Mouse (Mus musculus) intestine, embryonic 16.5 days (tissue): ENCODE measurements around the gene Serp2. TPM values are rescaled to one million over a fixed set of nuclear protein-coding genes. Genes with fewer than 3 reads are reported as not detected.
A peak's percentile ranks its signal among the peaks of the same experiment; 100 is the strongest.

ENCODE experiments used
- ATAC-seq: fragments of 200-750 bp; cut with Nextera tagmentation; 2 replicates; pipeline ENCODE4 v1.8.0; 2017; ENCODE audit warnings: moderate TSS enrichment, moderate library complexity
- H3K27ac ChIP-seq: fragments of 300-500 bp; sonication (generic); 2 replicates; pipeline ENCODE4 v1.5.1; 2014; ENCODE audit warnings: mild to moderate bottlenecking, low read length
- H3K27me3 ChIP-seq: fragments of 300-500 bp; sonication (generic); replicated peaks from 2 replicates; pipeline ENCODE4 v1.6.1; 2014; ENCODE audit warnings: low read length, control low read depth, mixed read lengths; ENCODE audit not compliant: control insufficient read depth, insufficient read depth
- H3K36me3 ChIP-seq: fragments of 300-500 bp; sonication (generic); 2 replicates; pipeline ENCODE4 v1.6.1; 2014; ENCODE audit warnings: low read length, control low read depth; ENCODE audit not compliant: control insufficient read depth, insufficient read depth
- H3K4me1 ChIP-seq: fragments of 300-500 bp; sonication (generic); 2 replicates; pipeline ENCODE4 v1.6.1; 2014; ENCODE audit warnings: low read length, control low read depth, mixed read lengths; ENCODE audit not compliant: control insufficient read depth, insufficient read depth
- H3K4me2 ChIP-seq: fragments of 300-500 bp; sonication (generic); 2 replicates; pipeline ENCODE4 v1.6.1; 2014; ENCODE audit warnings: low read depth, low read length, control low read depth
- H3K4me3 ChIP-seq: fragments of 300-500 bp; sonication (generic); 2 replicates; pipeline ENCODE4 v1.5.1; 2014; ENCODE audit warnings: mild to moderate bottlenecking, low read length
- H3K9ac ChIP-seq: fragments of 300-500 bp; sonication (generic); 2 replicates; pipeline ENCODE4 v1.6.1; 2014; ENCODE audit warnings: low read depth, low read length
- H3K9me3 ChIP-seq: fragments of 300-500 bp; sonication (generic); 2 replicates; pipeline ENCODE4 v1.6.1; 2016; ENCODE audit warnings: low read length, control low read depth; ENCODE audit not compliant: control insufficient read depth
- WGBS: fragments of 180-500 bp; shearing (Covaris S2); extraction: QIAGEN DNeasy Blood & Tissue Kit; methylation state at CpG from one replicate; pipeline ENCODE4 v1.1.7; 2014; 5-methylcytosine and 5-hydroxymethylcytosine counted together
- polyA plus RNA-seq: library from polyadenylated mRNA; unstranded; fragments of >200 nt; fragmentation: Nextera tagmentation; extraction: Ambion mirVana; gene quantifications from 2 replicates; pipeline ENCODE4 v1.2.1, GENCODE M21; 2015

Gene Serp2
- polyA plus RNA-seq, 1 experiment from 2014 or later = 8.2 TPM

DNA sequence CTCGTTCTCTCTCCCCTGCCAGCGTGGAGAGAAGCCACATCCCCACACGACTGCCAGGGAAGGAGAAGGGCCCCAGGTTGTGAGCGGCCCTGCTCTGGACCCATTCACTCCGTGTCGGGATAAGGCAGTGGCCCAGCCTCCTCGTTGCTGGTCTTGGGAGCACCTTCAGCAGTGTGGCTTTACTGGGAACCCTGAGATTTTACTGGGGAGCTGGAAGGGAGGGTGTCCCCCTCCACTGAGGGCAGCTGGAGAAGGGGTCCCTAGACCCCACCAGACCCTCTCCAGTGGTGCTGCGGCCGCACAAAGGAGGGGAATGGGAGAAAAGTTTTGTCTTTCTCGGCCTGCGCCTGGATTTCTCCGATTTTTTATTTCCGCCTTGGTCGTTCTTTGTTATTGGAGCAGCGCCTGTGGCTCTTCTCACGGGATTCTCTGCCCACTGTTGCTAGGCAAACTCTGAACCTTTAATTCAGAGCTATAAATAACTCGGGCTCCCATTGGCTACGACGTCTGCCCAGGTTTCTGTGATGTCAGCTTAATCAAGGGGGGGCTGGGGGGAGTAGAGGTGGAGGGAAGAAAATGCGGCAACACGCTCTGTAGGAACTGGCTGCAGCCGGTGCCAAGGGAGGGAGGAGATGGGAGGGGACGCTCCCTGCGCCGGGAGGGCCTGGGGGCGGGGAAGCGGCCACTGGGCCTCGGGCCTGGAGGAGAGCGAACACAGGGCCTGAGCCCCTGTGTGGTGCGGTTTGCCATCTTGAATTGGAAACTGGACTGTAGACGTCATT is 51.1 kb downstream of the Serp2 start:
- Histone ChIP-seq H3K4me2 (peak overlapping the region; percentile 94), H3K9ac (peak overlapping the region; percentile 97), H3K36me3 (peaks cover 6% of the 10 kb centered on the region), H3K9me3 (no peaks in the 10 kb centered on the region), H3K4me1 (peaks cover 15% of the 10 kb centered on the region), H3K4me3 (peak overlapping the region; percentile 78), H3K27ac (peak overlapping the region; percentile 100), H3K27me3 (no peaks in the 10 kb centered on the region)
- 0% methylated on average over 31 of the region's 31 CpGs for WGBS
- ATAC-seq = peak; percentile 85

DNA sequence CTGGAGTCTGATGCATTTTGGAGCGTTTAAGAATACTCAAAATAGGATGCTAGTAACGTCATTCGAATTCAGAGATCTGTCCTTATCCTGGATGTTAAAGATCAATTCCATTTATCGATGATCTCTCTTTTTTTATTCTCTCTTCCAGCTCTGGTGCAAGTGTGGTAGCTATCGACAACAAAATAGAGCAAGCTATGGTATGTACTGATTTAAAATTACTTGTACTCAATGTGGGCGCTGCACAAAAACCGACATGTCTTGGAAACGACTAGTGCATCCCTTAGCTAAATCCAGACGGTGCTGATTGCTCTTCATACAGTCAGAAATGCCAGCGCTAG is 51.6 kb downstream of the Serp2 start:
- Histone ChIP-seq H3K9me3 (no peaks in the 10 kb centered on the region), H3K4me3 (peak overlapping the region; percentile 78), H3K36me3 (peaks cover 6% of the 10 kb centered on the region), H3K9ac (peak overlapping the region; percentile 97), H3K27ac (peak overlapping the region; percentile 100), H3K4me1 (peaks cover 18% of the 10 kb centered on the region), H3K4me2 (peak overlapping the region; percentile 94), H3K27me3 (no peaks in the 10 kb centered on the region)
- no peak for ATAC-seq
- WGBS = 0% methylated on average over 10 of the region's 10 CpGs

DNA sequence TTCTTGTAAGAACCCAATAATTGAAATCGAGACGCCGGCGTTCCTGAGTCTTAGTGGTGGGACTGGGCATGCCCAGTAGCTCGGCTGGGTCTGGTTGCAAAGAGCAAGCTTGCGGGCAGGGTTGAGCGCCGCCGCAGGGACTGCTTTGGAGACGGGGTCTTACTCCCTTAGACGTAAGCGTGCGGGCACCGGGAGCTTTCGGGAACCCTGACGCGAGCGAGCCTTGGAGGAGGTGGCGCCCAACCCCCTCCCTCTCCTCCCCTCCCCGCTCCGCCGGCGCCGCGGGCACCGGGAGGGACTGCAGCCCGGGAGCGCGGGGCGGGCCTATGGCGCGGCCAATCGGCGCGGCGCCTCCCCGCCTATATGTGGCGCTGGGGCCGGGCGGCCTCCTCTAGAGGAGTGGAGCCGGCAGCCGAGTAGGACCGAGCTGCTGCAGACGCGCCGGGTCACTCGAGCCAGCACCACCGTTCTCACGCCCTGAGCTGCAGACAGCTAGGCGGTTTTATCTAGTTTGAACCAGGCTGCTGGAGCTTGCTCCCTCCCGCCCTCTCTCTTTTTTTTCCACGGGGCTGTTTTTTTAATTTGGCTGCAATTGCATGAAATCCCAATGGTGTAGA is 52.5 kb downstream of the Serp2 start:
- peak overlapping the region; percentile 100 for H3K27ac ChIP-seq
- WGBS = under 1% methylated on average over 47 of the region's 52 CpGs
- H3K9me3 ChIP-seq = no peaks in the 10 kb centered on the region

DNA sequence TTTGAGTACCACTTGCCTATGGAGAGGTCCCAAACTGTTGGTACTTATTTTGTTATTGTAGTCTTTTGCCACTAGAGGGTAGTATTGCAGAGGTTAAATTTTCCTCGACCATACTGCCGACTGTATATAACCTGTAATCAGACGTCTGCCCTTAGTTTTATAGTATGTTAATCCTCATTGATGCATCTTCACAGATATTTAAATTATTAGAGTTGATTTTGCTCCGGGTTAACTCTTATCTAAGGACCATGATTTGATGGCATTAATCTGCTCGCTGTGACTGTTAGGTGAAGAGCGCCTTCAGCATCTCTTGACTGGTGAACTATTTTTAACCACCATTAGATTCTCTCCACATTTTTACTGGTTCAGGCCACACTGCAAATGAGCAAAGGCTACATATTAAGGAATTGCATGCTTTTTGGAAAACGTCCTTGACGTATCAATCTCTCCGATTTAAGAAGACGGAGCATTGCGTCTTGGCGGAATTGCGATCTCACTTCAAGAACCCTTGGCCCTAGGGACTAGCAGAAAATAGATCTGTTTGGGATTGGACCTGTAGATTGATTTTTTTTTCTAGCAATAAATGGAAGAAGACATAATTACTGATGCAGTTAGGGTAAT is 53.3 kb downstream of the Serp2 start:
- H3K4me3 ChIP-seq = peak overlapping the region; percentile 78; the same call in 1 of the 2 replicates
- H3K4me1 ChIP-seq = peaks cover 18% of the 10 kb centered on the region
- peak overlapping the region; percentile 56 for H3K4me2 ChIP-seq
- no peaks in the 10 kb centered on the region for H3K9me3 ChIP-seq
- H3K27me3 ChIP-seq = no peaks in the 10 kb centered on the region
- 0 out of 2 replicates have a peak overlapping the region, but pooled peaks have one; percentile 17 for H3K9ac ChIP-seq
- peak overlapping the region; percentile 3; the same call in 1 of the 2 replicates for H3K27ac ChIP-seq
- no peak for ATAC-seq
- peaks cover 6% of the 10 kb centered on the region for H3K36me3 ChIP-seq
- WGBS = 10% methylated on average over 13 of the region's 13 CpGs

More for the DNA sequence above, 52.5 kb downstream of the Serp2 start:
- Histone ChIP-seq H3K4me3 (peak overlapping the region; percentile 78), H3K9ac (peak overlapping the region; percentile 97), H3K36me3 (peaks cover 6% of the 10 kb centered on the region), H3K4me1 (peaks cover 18% of the 10 kb centered on the region), H3K27me3 (no peaks in the 10 kb centered on the region), H3K4me2 (peak overlapping the region; percentile 94)
- peak; percentile 95 for ATAC-seq

DNA sequence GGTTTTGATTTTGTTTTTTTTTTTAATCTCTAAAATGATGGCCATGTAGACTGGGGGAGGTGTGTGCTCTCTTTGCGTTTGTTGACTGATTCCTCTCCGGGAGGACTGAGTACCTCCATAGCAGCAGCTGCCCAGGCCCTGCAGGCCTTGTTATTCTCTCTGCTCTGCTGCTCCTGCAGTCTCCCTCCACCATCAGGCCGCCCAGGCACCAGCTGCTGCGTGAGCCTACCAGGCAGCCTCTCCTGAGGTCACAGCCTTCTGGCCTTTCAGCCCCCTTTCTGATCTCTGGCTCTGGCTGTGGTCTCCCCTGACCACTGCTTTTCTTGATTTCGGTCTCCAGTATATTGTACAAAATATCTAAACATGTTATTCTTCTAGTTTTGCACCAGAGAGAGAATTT is 56.7 kb downstream of the Serp2 start:
- ATAC-seq = no peak
- Histone ChIP-seq H3K36me3 (no peaks in the 10 kb centered on the region), H3K27ac (no peak overlapping the region), H3K9ac (0 out of 2 replicates have a peak overlapping the region, but pooled peaks have one; percentile 17), H3K4me2 (no peak overlapping the region), H3K27me3 (no peaks in the 10 kb centered on the region), H3K4me1 (peaks cover 4% of the 10 kb centered on the region), H3K9me3 (no peaks in the 10 kb centered on the region), H3K4me3 (no peak overlapping the region)
- 43% methylated on average over 5 of the region's 5 CpGs for WGBS

DNA sequence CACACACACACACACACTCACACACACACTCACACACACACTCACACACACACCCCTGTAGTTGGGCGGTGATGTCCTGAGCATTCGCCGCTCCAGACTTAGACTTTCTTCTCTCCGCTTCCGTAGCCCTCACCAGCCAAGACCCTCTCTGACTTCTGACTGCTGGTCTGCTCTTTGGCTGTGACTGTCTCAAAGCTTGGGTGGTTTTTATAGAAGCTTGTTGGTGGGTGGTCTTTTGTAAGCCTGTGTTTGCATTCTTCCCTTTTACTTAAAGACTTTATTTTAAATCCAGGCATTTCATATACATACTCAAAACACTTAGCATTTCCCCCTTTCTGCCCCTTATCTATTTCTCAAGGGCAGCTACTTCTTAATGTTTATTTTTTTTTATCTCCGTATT is 57.2 kb downstream of the Serp2 start:
- H3K27ac ChIP-seq = no peak overlapping the region
- no peak for ATAC-seq

GRCm38 (mm10) chr14:76498210-76498609 is 58.5 kb downstream of the Serp2 start:
- peaks cover 4% of the 10 kb centered on the region; the same call in 1 of the 2 replicates for H3K4me1 ChIP-seq
- no peak overlapping the region for H3K27ac ChIP-seq
- no peaks in the 10 kb centered on the region for H3K27me3 ChIP-seq
- no peaks in the 10 kb centered on the region for H3K9me3 ChIP-seq
- no peak for ATAC-seq
- WGBS = 64% methylated on average over 7 of the region's 7 CpGs
- H3K4me2 ChIP-seq = no peak overlapping the region
- no peak overlapping the region for H3K9ac ChIP-seq
- no peak overlapping the region for H3K4me3 ChIP-seq
- no peaks in the 10 kb centered on the region for H3K36me3 ChIP-seq

More for the DNA sequence above, 57.2 kb downstream of the Serp2 start:
- H3K9ac ChIP-seq = no peak overlapping the region
- 58% methylated on average over 6 of the region's 6 CpGs for WGBS
- peaks cover 4% of the 10 kb centered on the region for H3K4me1 ChIP-seq
- H3K27me3 ChIP-seq = no peaks in the 10 kb centered on the region
- no peaks in the 10 kb centered on the region for H3K36me3 ChIP-seq
- H3K9me3 ChIP-seq = no peaks in the 10 kb centered on the region
- no peak overlapping the region for H3K4me3 ChIP-seq
- H3K4me2 ChIP-seq = no peak overlapping the region

- no peak overlapping the region for H3K27ac ChIP-seq
- no peaks in the 10 kb centered on the region for H3K9me3 ChIP-seq
- no peaks in the 10 kb centered on the region for H3K36me3 ChIP-seq
- no peak overlapping the region for H3K9ac ChIP-seq
- H3K27me3 ChIP-seq = no peaks in the 10 kb centered on the region
- H3K4me3 ChIP-seq = no peak overlapping the region
- no peak overlapping the region for H3K4me2 ChIP-seq
- no peak for ATAC-seq
- 71% methylated on average over 9 of the region's 9 CpGs for WGBS
- peaks cover 4% of the 10 kb centered on the region; the same call in 1 of the 2 replicates for H3K4me1 ChIP-seq
Observed at GRCm38 (mm10) chr14:76497187-76497586, 59.5 kb downstream of the Serp2 start.

GRCm38 (mm10) chr14:76495022-76495421 is 61.7 kb downstream of the Serp2 start:
- H3K27me3 ChIP-seq = no peaks in the 10 kb centered on the region
- no peak overlapping the region for H3K9ac ChIP-seq
- no peak overlapping the region for H3K27ac ChIP-seq
- H3K4me2 ChIP-seq = no peak overlapping the region
- ATAC-seq = no peak
- H3K4me3 ChIP-seq = no peak overlapping the region
- H3K4me1 ChIP-seq = peaks cover under 1% of the 10 kb centered on the region; the same call in 1 of the 2 replicates
- no peaks in the 10 kb centered on the region for H3K9me3 ChIP-seq
- H3K36me3 ChIP-seq = no peaks in the 10 kb centered on the region
- 61% methylated on average over 5 of the region's 5 CpGs for WGBS
